Mouse (Mus musculus) forebrain, postnatal 0 days (tissue): ENCODE results near the gene Tango6. TPM values are rescaled to one million over a fixed set of nuclear protein-coding genes. Genes with fewer than 3 reads are reported as not detected.
A peak's percentile ranks its signal among the peaks of the same experiment; 100 is the strongest.
"Not testable (repeated sequence)": the region's sequence is repeated elsewhere in the genome, so short reads cannot be mapped to it uniquely, and the experiment has no call there.

Experiments
- ATAC-seq: fragments of 200-750 bp; cut with Nextera tagmentation; 2 replicates; pipeline ENCODE4 v1.8.0; 2017; ENCODE audit warnings: mild to moderate bottlenecking, moderate library complexity
- DNase-seq: peaks from one replicate; pipeline ENCODE4 v3.0.0-alpha.2; 2015
- H3K27ac ChIP-seq: fragments of 300-500 bp; sonication (generic); 2 replicates; pipeline ENCODE4 v1.5.1; 2014; ENCODE audit warnings: low read depth, mild to moderate bottlenecking, antibody characterized with exemption, low read length, moderate library complexity, mixed read lengths
- H3K27me3 ChIP-seq: fragments of 300-500 bp; sonication (generic); 2 replicates; pipeline ENCODE4 v1.6.1; 2014; ENCODE audit warnings: mild to moderate bottlenecking, low read length, mixed read lengths; ENCODE audit not compliant: insufficient read depth
- H3K36me3 ChIP-seq: fragments of 300-500 bp; sonication (generic); 2 replicates; pipeline ENCODE4 v1.6.1; 2014; ENCODE audit warnings: mild to moderate bottlenecking, moderate library complexity; ENCODE audit not compliant: insufficient read depth
- H3K4me1 ChIP-seq: fragments of 300-500 bp; sonication (generic); 2 replicates; pipeline ENCODE4 v1.6.1; 2014; ENCODE audit warnings: antibody characterized with exemption; ENCODE audit not compliant: insufficient read depth
- H3K4me2 ChIP-seq: fragments of 300-500 bp; sonication (generic); 2 replicates; pipeline ENCODE4 v1.6.1; 2014; ENCODE audit warnings: low read depth, mild to moderate bottlenecking, moderate library complexity
- H3K4me3 ChIP-seq: fragments of 300-500 bp; sonication (generic); 2 replicates; pipeline ENCODE4 v1.5.1; 2014; ENCODE audit warnings: low read depth, low read length, mixed read lengths
- H3K9ac ChIP-seq: fragments of 300-500 bp; sonication (generic); 2 replicates; pipeline ENCODE4 v1.6.1; 2014; ENCODE audit warnings: mild to moderate bottlenecking
- H3K9me3 ChIP-seq: fragments of 300-500 bp; sonication (generic); 2 replicates; pipeline ENCODE4 v1.6.1; 2016; ENCODE audit warnings: low read length
- CTCF ChIP-seq: sonication (generic); IDR thresholded peaks from 2 replicates; pipeline ENCODE4 v1.5.1; 2016; ENCODE audit warnings: antibody characterized with exemption, control low read depth, low read depth
- WGBS: fragments of 180-500 bp; shearing (Covaris S2); extraction: QIAGEN DNeasy Blood & Tissue Kit; methylation state at CpG from one replicate; pipeline ENCODE4 v1.1.7; 2014; 5-methylcytosine and 5-hydroxymethylcytosine counted together
- polyA plus RNA-seq: library from polyadenylated mRNA; unstranded; fragments of >200 nt; fragmentation: Nextera tagmentation; extraction: Ambion mirVana; gene quantifications from 2 replicates; pipeline ENCODE4 v1.2.1, GENCODE M21; 2015
- total RNA-seq: library from RNA; depleted of rRNA; stranded (reverse); fragments of >200 nt; gene quantifications from 2 replicates; pipeline ENCODE4 v1.2.3, GENCODE M21; 2014

The Tango6 gene
- total and polyA plus RNA-seq, 2 experiments from 2014 or later = 3.8 to 7.5 TPM

- under 1% methylated on average over 15 of the region's 15 CpGs for WGBS
Observed at GRCm38 (mm10) chr8:106871328-106871926, 188.6 kb downstream of the Tango6 start.

GRCm38 (mm10) chr8:106871931-106872371, 189.1 kb downstream of the Tango6 start:
- Histone ChIP-seq H3K9me3 (no peaks in the 10 kb centered on the region), H3K4me1 (peaks cover 18% of the 10 kb centered on the region), H3K9ac (peak overlapping the region; percentile 58), H3K4me3 (peak overlapping the region; percentile 62), H3K27me3 (peaks cover 8% of the 10 kb centered on the region), H3K4me2 (peak overlapping the region; percentile 96), H3K36me3 (peaks cover 17% of the 10 kb centered on the region), H3K27ac (no peak overlapping the region)
- ATAC-seq (peak; percentile 75), DNase-seq (peak; percentile 51)
- TF ChIP-seq CTCF = peak; percentile 54
- 3% methylated on average over 22 of the region's 22 CpGs for WGBS

More at GRCm38 (mm10) chr8:106871328-106871926, 188.6 kb downstream of the Tango6 start:
- no peak for TF ChIP-seq CTCF
- Histone ChIP-seq H3K9ac (peak overlapping the region; percentile 58), H3K36me3 (peaks cover 13% of the 10 kb centered on the region), H3K27ac (no peak overlapping the region), H3K27me3 (peaks cover 8% of the 10 kb centered on the region), H3K4me3 (peak overlapping the region; percentile 62), H3K4me1 (peaks cover 18% of the 10 kb centered on the region), H3K9me3 (no peaks in the 10 kb centered on the region), H3K4me2 (peak overlapping the region; percentile 96)
- ATAC-seq = peak; percentile 26
- peak; percentile 61 for DNase-seq

GRCm38 (mm10) chr8:106872454-106873034, 189.7 kb downstream of the Tango6 start:
- TF ChIP-seq CTCF = no peak
- Histone ChIP-seq H3K4me1 (peaks cover 18% of the 10 kb centered on the region), H3K4me2 (peak overlapping the region; percentile 96), H3K9me3 (no peaks in the 10 kb centered on the region), H3K9ac (peak overlapping the region; percentile 58), H3K27me3 (peaks cover 8% of the 10 kb centered on the region), H3K4me3 (peak overlapping the region; percentile 62), H3K36me3 (peaks cover 23% of the 10 kb centered on the region), H3K27ac (no peak overlapping the region)
- no peak for ATAC-seq
- DNase-seq = no peak
- WGBS = 9% methylated on average over 8 of the region's 8 CpGs

GRCm38 (mm10) chr8:106880121-106880707, 197.3 kb downstream of the Tango6 start:
- 86% methylated on average over 8 of the region's 8 CpGs for WGBS
- no peak for TF ChIP-seq CTCF
- no peak overlapping the region for H3K4me2 ChIP-seq
- H3K4me1 ChIP-seq = no peaks in the 10 kb centered on the region
- ATAC-seq (no peak), DNase-seq (no peak)
- H3K27ac ChIP-seq = no peak overlapping the region
- H3K27me3 ChIP-seq = no peaks in the 10 kb centered on the region
- no peaks in the 10 kb centered on the region for H3K9me3 ChIP-seq
- peaks cover 43% of the 10 kb centered on the region for H3K36me3 ChIP-seq
- H3K4me3 ChIP-seq = no peak overlapping the region
- H3K9ac ChIP-seq = no peak overlapping the region

GRCm38 (mm10) chr8:106884094-106884493, 201.2 kb downstream of the Tango6 start:
- not testable (repeated sequence) for H3K27me3 ChIP-seq, H3K4me1 ChIP-seq, H3K9me3 ChIP-seq, H3K27ac ChIP-seq, H3K4me3 ChIP-seq, ATAC-seq, H3K4me2 ChIP-seq, H3K9ac ChIP-seq, DNase-seq
- WGBS = 93% methylated on average over 11 of the region's 11 CpGs
- H3K36me3 ChIP-seq = peaks cover 42% of the 10 kb centered on the region

GRCm38 (mm10) chr8:106884826-106885400, 202.0 kb downstream of the Tango6 start:
- peaks cover 35% of the 10 kb centered on the region for H3K36me3 ChIP-seq
- 91% methylated on average over 4 of the region's 4 CpGs for WGBS

More at GRCm38 (mm10) chr8:106884826-106885400, 202.0 kb downstream of the Tango6 start:
- not testable (repeated sequence) for H3K4me1 ChIP-seq, H3K9me3 ChIP-seq, DNase-seq, H3K4me2 ChIP-seq, H3K4me3 ChIP-seq, H3K27ac ChIP-seq, H3K27me3 ChIP-seq, H3K9ac ChIP-seq, ATAC-seq
